Mouse (Mus musculus): ENCODE measurements at regions not wholly inside any gene's neighbourhood (a gene's known extent, or its start where the extent isn't known, plus 50 kb on each side); places are given as distances from the start of the nearest gene placed in this dataset.

GRCm38 (mm10) chr17:85932360-85933132 lies 212.4 kb downstream of the Srbd1 start:
- DNase-seq (ENCODE audit: low read depth), result no peak

DNA sequence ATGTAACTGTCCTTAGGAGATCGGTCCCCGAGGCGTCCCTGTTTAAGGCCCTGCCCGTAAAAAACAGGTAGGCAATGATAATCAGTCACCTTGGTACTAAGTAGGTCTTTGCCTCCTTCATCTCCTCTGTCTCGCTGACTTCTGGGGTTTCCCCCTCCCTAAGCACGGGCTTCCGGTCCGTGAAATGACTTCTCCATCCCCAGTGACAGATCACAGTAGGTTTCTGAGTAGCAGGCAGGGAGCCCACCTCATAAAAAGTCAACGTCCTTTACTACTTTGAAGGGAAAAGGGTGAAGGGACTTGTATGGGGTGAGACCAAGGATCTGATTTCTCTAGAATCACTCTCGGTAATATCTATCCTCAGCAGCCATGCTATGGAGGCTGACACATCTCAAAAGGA lies 213.0 kb downstream of the Srbd1 start:
- DNase-seq (ENCODE audit: low read depth), result no peak

DNA sequence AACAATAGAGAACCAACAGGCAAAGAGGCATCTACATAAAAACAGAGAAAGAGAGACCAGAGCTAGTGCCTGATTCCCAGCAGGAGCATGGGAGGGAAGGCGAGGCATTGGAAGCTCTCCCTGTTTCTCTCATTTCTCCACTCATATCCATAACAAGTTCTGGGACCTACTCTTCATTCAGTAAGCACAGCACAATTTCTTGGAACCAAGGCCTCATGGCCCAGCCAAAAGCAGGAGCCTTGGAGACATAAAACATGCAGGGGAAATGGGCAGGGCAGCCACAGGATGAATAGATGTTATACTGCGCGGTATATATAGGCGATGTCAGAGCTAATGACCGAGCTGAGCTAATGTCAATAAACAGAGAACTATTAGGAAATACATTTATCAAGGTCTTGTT lies 214.2 kb downstream of the Srbd1 start:
- DNase-seq (ENCODE audit: low read depth), result no peak

DNA sequence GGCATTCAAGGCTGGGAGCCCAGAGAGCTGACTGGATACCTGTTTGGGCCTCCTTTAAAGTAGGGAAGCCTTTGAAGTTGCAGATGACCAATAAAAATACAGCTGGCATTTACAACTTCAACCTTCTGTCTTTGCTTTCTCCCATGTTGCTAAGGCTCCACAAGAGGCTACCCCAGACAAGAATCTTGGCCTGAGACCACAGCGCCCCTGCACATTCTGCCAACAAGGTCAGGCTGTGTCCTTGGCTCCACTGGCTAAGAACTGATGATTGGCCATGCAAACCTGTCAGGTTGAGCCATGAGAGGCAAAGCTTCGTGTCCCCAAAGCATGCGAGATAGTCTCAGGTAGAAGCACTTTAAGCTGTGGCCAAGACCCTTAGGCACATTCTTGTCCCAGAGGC lies 214.6 kb downstream of the Srbd1 start:
- DNase-seq (ENCODE audit: low read depth), result no peak

- no peak for DNase-seq (ENCODE audit: low read depth)
These were observed 215.2 kb downstream of the Srbd1 start for GRCm38 (mm10) chr17:85929699-85930286.

DNA sequence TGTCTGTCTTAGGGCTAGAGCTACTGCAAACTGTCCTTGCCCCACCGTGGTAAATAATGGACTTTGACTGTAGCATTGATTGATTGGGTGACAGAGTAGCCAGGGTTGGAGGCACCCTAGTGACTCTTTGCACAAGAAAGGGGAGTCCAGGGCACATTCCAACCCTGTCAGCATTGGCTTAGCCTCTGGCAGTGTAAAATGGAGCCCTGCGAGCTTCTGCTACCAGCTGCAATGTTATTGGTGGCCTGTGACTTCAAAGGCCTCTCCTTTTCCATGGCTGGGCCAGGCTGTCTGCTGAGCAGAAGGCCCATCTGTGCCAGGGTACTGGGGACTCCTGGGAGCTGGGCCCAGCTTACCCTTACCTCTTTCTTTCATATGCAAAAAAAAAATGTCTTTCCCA lies 216.4 kb downstream of the Srbd1 start:
- DNase-seq (ENCODE audit: low read depth), result no peak

GRCm38 (mm10) chr17:85927261-85927660 lies 217.7 kb downstream of the Srbd1 start:
- DNase-seq (ENCODE audit: low read depth), result no peak

- DNase-seq (ENCODE audit: low read depth), result no peak
These were observed 218.9 kb downstream of the Srbd1 start for GRCm38 (mm10) chr17:85926044-85926443.

DNA sequence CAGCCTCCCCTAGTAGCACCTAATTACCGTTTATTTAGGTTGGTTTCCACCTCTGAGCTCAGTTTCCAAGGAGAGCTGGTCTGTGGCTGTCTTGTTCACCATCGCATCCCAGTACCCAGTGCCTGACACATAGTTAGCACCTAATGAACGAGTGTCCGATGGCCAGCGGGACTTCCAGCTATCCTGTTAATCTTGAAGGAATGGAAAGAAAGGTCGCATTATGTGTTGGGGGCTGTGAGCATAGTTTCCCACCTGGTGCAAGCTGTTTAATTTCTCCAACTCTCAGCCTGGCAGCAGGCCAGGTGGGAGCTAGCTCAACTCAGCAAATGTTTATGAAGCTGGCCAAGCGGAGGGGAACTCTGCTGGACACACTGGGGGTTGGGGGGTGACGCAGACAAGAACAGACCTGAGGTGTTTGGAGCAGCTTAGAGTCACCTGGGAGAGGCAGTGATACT lies 223.7 kb downstream of the Srbd1 start:
- DNase-seq (ENCODE audit: low read depth), result no peak

- no peak for DNase-seq (ENCODE audit: low read depth)
These were observed 225.1 kb downstream of the Srbd1 start for GRCm38 (mm10) chr17:85919868-85920267.

DNA sequence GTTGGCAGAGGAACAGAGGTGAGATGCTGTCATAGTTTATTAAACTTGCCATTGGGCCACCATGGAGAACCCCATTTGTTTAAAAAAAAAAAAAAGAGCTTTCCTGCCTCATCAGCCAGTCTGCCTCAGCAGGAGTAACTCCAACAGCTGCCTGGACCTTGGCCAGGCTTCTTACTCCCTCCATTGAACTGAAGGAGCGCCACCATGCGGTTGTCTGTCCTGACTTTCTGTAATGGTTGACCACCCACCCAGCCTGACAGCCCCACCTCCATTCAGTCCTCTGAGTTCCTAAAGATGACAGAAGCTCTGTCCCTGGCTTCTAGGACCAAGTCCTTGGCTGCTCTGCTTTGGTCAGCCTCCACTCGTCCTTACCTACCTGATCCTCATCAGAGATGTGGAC lies 227.8 kb upstream of the Six2 start:
- DNase-seq (ENCODE audit: low read depth), result no peak

DNA sequence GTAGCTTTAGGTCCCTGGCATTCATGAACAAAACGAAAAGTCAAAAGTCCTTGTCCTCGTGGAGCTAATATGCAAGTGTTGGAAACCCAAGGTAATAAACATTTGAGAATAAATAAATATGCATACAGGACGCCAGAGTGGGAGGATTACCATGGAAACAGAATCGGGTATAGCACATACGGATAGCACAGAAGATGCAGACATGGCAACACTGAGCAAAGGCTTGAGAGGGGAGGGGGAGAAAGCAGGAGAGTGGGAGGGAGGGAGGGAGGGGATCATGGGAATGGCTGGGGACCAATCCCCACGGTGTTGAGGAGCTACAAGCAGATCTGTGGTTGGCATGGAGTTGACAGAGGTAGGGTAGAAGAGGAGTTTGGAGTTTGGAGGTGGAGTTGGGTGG lies 226.0 kb upstream of the Six2 start:
- DNase-seq (ENCODE audit: low read depth), result no peak

- no peak for DNase-seq (ENCODE audit: low read depth)
These were observed 220.6 kb upstream of the Six2 start for GRCm38 (mm10) chr17:85908709-85909108.

GRCm38 (mm10) chr17:85906597-85907187 lies 218.6 kb upstream of the Six2 start:
- DNase-seq (ENCODE audit: low read depth), result no peak

- DNase-seq (ENCODE audit: low read depth), result no peak
These were observed 214.5 kb upstream of the Six2 start for GRCm38 (mm10) chr17:85902575-85902974.

DNA sequence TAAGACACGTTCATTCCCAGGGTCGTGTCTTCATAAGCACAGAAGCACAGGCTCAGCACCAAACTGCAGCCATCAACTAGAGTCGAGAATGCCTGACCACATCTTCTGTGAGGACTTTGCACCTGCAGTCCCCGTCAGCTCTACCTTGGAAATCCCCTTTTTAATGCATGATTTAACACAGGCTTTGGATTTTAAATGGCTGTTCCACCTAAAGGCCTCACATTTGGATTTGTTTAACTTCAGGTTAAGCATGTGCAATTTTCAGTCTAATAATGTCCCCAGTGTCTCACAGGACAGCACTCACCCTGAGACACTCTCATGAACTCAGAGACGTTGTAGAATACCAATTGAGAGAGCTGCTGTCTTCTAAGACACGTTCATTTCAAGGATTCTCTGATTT lies 211.0 kb upstream of the Six2 start:
- no peak for DNase-seq (ENCODE audit: low read depth)

DNA sequence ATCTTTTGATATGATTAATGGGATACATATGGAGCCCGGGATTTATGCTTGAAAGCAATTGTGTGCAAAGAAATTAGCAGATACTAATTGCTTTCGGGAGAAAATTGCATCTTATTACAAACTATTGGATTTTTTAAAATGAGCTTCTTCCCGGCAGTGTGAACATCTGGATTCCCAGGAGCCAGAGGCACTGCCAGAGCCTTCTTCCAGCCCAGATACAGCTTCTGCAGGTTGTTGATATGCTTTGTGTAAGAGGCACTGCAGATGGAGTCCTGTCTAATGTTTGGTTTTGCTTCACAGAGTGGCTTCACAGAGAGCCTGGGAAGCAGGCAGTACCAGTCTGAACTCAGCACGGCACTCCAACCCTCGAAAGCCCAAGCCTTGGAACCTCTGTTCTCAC lies 207.9 kb upstream of the Six2 start:
- no peak for DNase-seq (ENCODE audit: low read depth)

GRCm38 (mm10) chr17:85891243-85891642 lies 203.2 kb upstream of the Six2 start:
- no peak for DNase-seq (ENCODE audit: low read depth)

- DNase-seq (ENCODE audit: low read depth), result no peak
These were observed 201.9 kb upstream of the Six2 start for GRCm38 (mm10) chr17:85889746-85890532.

DNA sequence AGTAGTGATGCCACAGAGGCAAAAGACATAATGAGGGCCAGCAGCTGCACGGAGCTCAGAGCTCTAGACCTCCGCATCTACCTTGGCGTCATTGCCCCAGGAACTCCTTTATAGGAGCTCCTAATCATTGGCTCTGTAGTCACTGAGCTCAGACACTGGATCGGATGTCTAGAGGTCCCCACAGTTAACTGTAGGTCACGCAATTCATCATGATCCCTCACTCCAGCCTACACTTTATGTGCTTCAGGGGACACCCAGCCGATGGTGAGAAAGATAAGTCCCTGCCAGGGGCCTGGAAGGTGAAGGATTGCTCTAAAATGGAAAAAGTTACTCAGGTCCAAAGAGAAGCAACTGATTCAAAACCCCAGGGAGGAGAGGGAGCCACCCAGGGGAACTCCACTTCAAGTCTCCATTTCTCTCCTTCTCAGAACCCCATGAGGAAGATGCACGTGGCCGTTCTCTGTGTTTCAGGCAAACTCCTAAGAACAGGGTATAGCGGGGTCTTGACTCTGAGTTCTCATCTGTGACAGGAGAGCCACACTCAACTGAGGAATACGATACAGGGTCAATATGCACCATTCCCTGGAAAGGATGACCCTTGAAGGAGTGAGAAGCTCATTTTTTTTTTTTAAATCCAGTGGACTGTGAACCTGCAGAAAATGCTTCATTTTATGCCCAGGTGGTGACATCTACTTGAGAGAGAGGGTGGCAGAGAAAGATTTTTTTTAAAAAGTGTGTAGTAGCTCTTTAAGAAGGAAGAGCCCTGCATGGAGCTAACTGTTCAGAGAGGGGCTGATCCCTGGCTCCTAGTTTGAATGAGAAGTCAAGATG lies 200.7 kb upstream of the Six2 start:
- no peak for DNase-seq (ENCODE audit: low read depth)

DNA sequence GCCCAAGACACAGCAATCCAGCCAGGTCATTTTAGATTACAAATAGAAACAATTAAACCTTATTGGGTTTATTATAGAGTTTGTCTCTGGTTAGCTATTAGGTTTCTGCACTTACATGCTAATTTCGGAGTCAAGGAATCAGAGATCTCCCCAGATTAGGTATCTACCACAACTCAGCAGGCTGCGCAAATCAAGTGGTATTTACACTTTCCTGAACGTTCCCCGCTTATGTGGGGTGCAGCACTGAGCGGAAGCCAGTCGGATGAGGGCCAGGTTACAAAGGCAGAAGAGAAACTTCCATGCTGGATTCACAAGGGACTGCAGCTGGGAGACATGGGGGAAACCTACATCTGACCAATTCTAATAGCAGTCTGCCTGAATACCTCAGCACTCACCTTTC lies 198.6 kb upstream of the Six2 start:
- DNase-seq (ENCODE audit: low read depth), result no peak

DNA sequence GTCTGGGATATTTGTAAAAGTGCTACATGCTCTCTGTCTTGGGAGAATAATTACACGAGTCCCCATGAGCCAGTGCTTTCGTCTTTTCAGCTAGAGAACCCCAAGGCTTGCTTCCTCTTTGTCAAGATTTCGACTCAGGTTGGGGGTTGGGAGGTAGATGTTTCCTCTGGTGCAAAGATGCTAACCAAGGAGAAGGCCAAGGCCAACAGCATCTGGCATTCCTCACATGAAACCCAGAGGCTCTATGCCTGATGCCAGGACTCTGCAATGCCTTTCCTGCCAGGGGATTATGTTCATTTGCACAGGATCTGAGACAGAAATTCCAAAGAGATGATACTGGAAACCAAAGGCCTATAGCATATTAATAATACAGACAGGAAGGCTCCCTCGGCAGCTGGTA lies 198.2 kb upstream of the Six2 start:
- no peak for DNase-seq (ENCODE audit: low read depth)

Measured in 416B (cell line).